In the genomic region with DNA sequence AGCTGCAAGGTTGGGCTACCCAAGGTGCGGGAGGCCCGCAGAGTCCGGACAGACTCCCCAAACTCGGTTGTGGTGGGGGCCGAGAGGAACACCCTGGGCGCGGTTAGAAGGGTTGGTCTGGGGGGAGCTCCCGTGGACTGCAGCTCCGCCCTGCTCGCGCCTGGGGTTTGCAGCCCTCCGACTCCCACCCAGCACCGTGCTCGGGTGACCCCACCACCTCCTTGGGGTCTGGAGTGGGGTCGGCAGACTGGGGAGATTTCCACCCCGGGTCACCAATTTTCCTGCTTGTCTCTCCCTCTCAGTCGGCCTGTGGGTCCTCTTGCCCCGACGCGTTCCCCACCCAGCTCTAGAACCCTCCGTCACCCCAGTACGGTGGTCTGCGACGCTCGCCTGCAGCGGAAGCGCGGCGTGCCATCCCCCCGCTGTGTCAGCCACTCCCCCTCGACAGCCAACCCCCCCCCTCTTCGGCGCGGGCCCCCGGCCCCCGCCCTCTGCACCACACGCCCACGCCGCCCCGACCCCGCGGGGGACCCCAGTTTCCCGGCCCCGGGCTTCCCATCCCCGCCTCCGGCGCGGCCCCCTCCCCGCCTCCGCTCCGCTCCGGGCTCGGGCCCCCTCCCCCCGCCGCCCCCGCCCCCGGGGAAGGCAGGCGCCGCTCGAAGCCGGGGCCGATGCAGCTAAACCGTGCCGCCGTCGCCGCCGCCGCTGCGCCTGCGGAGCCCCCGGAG, we compare ENCODE assay signal across 8 mouse cellular contexts. TPM values are rescaled to one million over a fixed set of nuclear protein-coding genes. Genes with fewer than 3 reads are reported as not detected.
DNase-seq lines count a peak whose midpoint lies in the region; ATAC-seq and TF ChIP-seq lines count a peak whose summit lies in the region.

A gene (plus strand): TSS at position 663 of the 728 bp plus-strand sequence.

- H3K4me3 ChIP-seq in kidney, postnatal 0 days (replicated peaks; ENCODE audit: low read depth, low read length) = peak within 1 kb of the TSS; percentile 77
- peak within 1 kb of the TSS; percentile 73 for H3K4me3 ChIP-seq in forebrain, embryonic 14.5 days (ENCODE audit: low read depth, low read length)
- peak within 1 kb of the TSS; percentile 74 for H3K4me3 ChIP-seq in hindbrain, embryonic 13.5 days
- peak within 1 kb of the TSS; percentile 64 to 66 for H3K4me3 ChIP-seq in liver, embryonic 14.5 days (ENCODE audit: insufficient read depth in 1 of 2, low read depth in 2 of 2, low read length in 2 of 2)
- H3K4me3 ChIP-seq in stomach, embryonic 14.5 days (ENCODE audit: low read depth, low read length) = peak within 1 kb of the TSS; percentile 70

- no peaks in the 10 kb centered on the region for H3K36me3 ChIP-seq in kidney, postnatal 0 days (ENCODE audit: insufficient read depth, low read length)
- H3K36me3 ChIP-seq in forebrain, embryonic 14.5 days (ENCODE audit: control insufficient read depth, insufficient read depth, low read length) = peaks cover 7% of the 10 kb centered on the region; the same call in 1 of the 2 replicates
- H3K36me3 ChIP-seq in hindbrain, embryonic 13.5 days = peaks cover 15% of the 10 kb centered on the region
- H3K36me3 ChIP-seq in liver, embryonic 14.5 days (replicated peaks; ENCODE audit: control insufficient read depth, insufficient read depth, low read depth) = no peaks in the 10 kb centered on the region
- no peaks in the 10 kb centered on the region; the same call in 1 of the 2 replicates for H3K36me3 ChIP-seq in stomach, embryonic 14.5 days (ENCODE audit: control insufficient read depth, insufficient read depth, low read length)

- no peaks in the 10 kb centered on the region for H3K9me3 ChIP-seq in kidney, postnatal 0 days (replicated peaks; ENCODE audit: low read length)
- no peaks in the 10 kb centered on the region for H3K9me3 ChIP-seq in forebrain, embryonic 14.5 days (replicated peaks; ENCODE audit: control insufficient read depth, low read length)
- no peaks in the 10 kb centered on the region for H3K9me3 ChIP-seq in hindbrain, embryonic 13.5 days
- no peaks in the 10 kb centered on the region for H3K9me3 ChIP-seq in liver, embryonic 14.5 days (ENCODE audit: control insufficient read depth, low read length)
- no peaks in the 10 kb centered on the region for H3K9me3 ChIP-seq in stomach, embryonic 14.5 days (ENCODE audit: control insufficient read depth, low read depth, low read length)

- H3K27ac ChIP-seq in kidney, postnatal 0 days = peak within 1 kb of the TSS; percentile 73
- H3K27ac ChIP-seq in forebrain, embryonic 14.5 days (ENCODE audit: low read depth, low read length) = peak within 1 kb of the TSS; percentile 55
- peak within 1 kb of the TSS; percentile 86 for H3K27ac ChIP-seq in hindbrain, embryonic 13.5 days
- H3K27ac ChIP-seq in liver, embryonic 14.5 days = no peak within 1 kb of the TSS
- peak within 1 kb of the TSS; percentile 21; the same call in 1 of the 2 replicates for H3K27ac ChIP-seq in stomach, embryonic 14.5 days (ENCODE audit: low read length)

- peaks cover 6% of the 10 kb centered on the region; the same call in 1 of the 2 replicates for H3K27me3 ChIP-seq in kidney, postnatal 0 days (ENCODE audit: insufficient read depth, low read length)
- H3K27me3 ChIP-seq in forebrain, embryonic 14.5 days (replicated peaks; ENCODE audit: control insufficient read depth, insufficient read depth, low read length) = peaks cover 7% of the 10 kb centered on the region
- H3K27me3 ChIP-seq in hindbrain, embryonic 13.5 days = peaks cover 28% of the 10 kb centered on the region
- H3K27me3 ChIP-seq in liver, embryonic 14.5 days (ENCODE audit: control insufficient read depth, insufficient read depth, low read length) = peaks cover 16% of the 10 kb centered on the region
- H3K27me3 ChIP-seq in stomach, embryonic 14.5 days (ENCODE audit: control insufficient read depth, insufficient read depth, low read length) = no peaks in the 10 kb centered on the region

- no peaks in the 10 kb centered on the region; the same call in 1 of the 2 replicates for H3K4me1 ChIP-seq in kidney, postnatal 0 days (replicated peaks; ENCODE audit: insufficient read depth, low read length)
- peaks cover 8% of the 10 kb centered on the region; the same call in 1 of the 2 replicates for H3K4me1 ChIP-seq in forebrain, embryonic 14.5 days (ENCODE audit: control insufficient read depth, insufficient read depth, low read length)
- peaks cover 42% of the 10 kb centered on the region for H3K4me1 ChIP-seq in hindbrain, embryonic 13.5 days (replicated peaks)
- H3K4me1 ChIP-seq in liver, embryonic 14.5 days (replicated peaks; ENCODE audit: control insufficient read depth in 2 of 2, insufficient read depth in 2 of 2, low read length in 1 of 2) = peaks cover 0 to 2% of the 10 kb centered on the region in 2 experiments; a peak in 1 of 4 replicates
- peaks cover 10% of the 10 kb centered on the region; the same call in 1 of the 2 replicates for H3K4me1 ChIP-seq in stomach, embryonic 14.5 days (ENCODE audit: control insufficient read depth, insufficient read depth, low read length)

- H3K4me2 ChIP-seq in kidney, postnatal 0 days (ENCODE audit: low read length) = peak within 1 kb of the TSS; percentile 93
- H3K4me2 ChIP-seq in forebrain, embryonic 14.5 days (ENCODE audit: low read length) = peak within 1 kb of the TSS; percentile 85
- peak within 1 kb of the TSS; percentile 88 for H3K4me2 ChIP-seq in hindbrain, embryonic 13.5 days
- H3K4me2 ChIP-seq in liver, embryonic 14.5 days (ENCODE audit: low read depth) = peak within 1 kb of the TSS; percentile 71
- peak within 1 kb of the TSS; percentile 90 for H3K4me2 ChIP-seq in stomach, embryonic 14.5 days (replicated peaks; ENCODE audit: low read depth, low read length)

- 0% methylated on average over 40 of the region's 72 CpGs for WGBS in kidney, postnatal 0 days
- WGBS in forebrain, embryonic 14.5 days = under 1% methylated on average over 44 of the region's 72 CpGs
- under 1% methylated on average over 44 of the region's 72 CpGs for whole genome bisulfite sequencing in hindbrain, embryonic 13.5 days
- WGBS in liver, embryonic 14.5 days (ENCODE audit: insufficient replicate concordance) = under 1% methylated on average over 52 of the region's 72 CpGs
- WGBS in stomach, embryonic 14.5 days = 2% methylated on average over 50 of the region's 72 CpGs

- ATAC-seq in kidney, postnatal 0 days (replicated peaks; ENCODE audit: low FRiP score, low read depth) = peak; percentile 12
- peak; percentile 70 for ATAC-seq in forebrain, embryonic 14.5 days
- ATAC-seq in hindbrain, embryonic 13.5 days (ENCODE audit: low FRiP score) = peak; percentile 52
- ATAC-seq in liver, embryonic 14.5 days (ENCODE audit: insufficient read depth) = peak; percentile 9; the same call in 1 of the 2 replicates
- peak; percentile 37 for ATAC-seq in stomach, embryonic 14.5 days (ENCODE audit: insufficient number of reproducible peaks, insufficient read depth, low FRiP score, low read depth)

- H3K9ac ChIP-seq in kidney, postnatal 0 days (ENCODE audit: low read depth, low read length) = peak within 1 kb of the TSS; percentile 71
- H3K9ac ChIP-seq in forebrain, embryonic 14.5 days (ENCODE audit: low read length) = peak within 1 kb of the TSS; percentile 79
- peak within 1 kb of the TSS; percentile 89 for H3K9ac ChIP-seq in hindbrain, embryonic 13.5 days
- 0 out of 2 replicates have a peak within 1 kb of the TSS, but pooled peaks have one; percentile 7 for H3K9ac ChIP-seq in liver, embryonic 14.5 days (replicated peaks)
- peak within 1 kb of the TSS; percentile 77 for H3K9ac ChIP-seq in stomach, embryonic 14.5 days (replicated peaks; ENCODE audit: low read depth, low read length)

- TF ChIP-seq EP300 in liver, embryonic 14.5 days (IDR thresholded peaks at IDR 0.05; ENCODE audit: low read depth) = no peak

- TF ChIP-seq CTCF in kidney, postnatal 0 days (IDR thresholded peaks at IDR 0.05; ENCODE audit: low read depth) = no peak
- TF ChIP-seq CTCF in liver, embryonic 14.5 days (IDR thresholded peaks at IDR 0.05; ENCODE audit: low read depth) = no peak

- no peak for DNase-seq in kidney, postnatal 0 days (ENCODE audit: low spot score)
- no peak for DNase-seq in kidney, adult 9 months
- peak; percentile 34 for DNase-seq in adrenal gland, postnatal 14 days
- peak; percentile 57 for DNase-seq in forebrain, embryonic 14.5 days (ENCODE audit: low spot score)
- DNase-seq in liver, embryonic 14.5 days (ENCODE audit: low read depth in 3 of 3, low spot score in 3 of 3) = no peak
- no peak for DNase-seq in urinary bladder, postnatal 4 days (ENCODE audit: low spot score in 2 of 2)

RNA-seq across cellular contexts. Expression of the gene that starts here (rescaled TPM):
- 1.0 and 1.2 TPM in 2 replicates for polyA plus RNA-seq in kidney, postnatal 0 days (2015; fragmentation: Nextera tagmentation; extraction: Ambion mirVana)
- 57.8 and 71.6 TPM in 2 replicates for total RNA-seq in adrenal gland, postnatal 14 days (2021)
- polyA plus RNA-seq in forebrain, embryonic 14.5 days (2014; fragmentation: Nextera tagmentation; extraction: Ambion mirVana) = 4.8 and 6.0 TPM in 2 replicates
- polyA plus RNA-seq in hindbrain, embryonic 13.5 days (2015; fragmentation: Nextera tagmentation; extraction: Ambion mirVana) = 11.0 and 12.1 TPM in 2 replicates
- 2.0 and 2.1 TPM in 2 replicates for polyA plus RNA-seq in liver, embryonic 14.5 days (2012; rRNA removed)
- 0.39 and 0.63 TPM in 2 replicates for polyA plus RNA-seq in liver, embryonic 14.5 days (2014; fragmentation: Nextera tagmentation; extraction: Ambion mirVana)
- polyA plus RNA-seq in stomach, embryonic 14.5 days (2014; fragmentation: Nextera tagmentation; extraction: Ambion mirVana) = 2.4 and 2.8 TPM in 2 replicates

Comparison
In these comparisons a context has a peak if more than half of its experiments do, and no peak if none do; other contexts are left out.
1. ATAC-seq: peak in every context shown above with its lines; median percentile 70 in forebrain, embryonic 14.5 days; 52 in hindbrain, embryonic 13.5 days; 37 in stomach, embryonic 14.5 days; 12 in kidney, postnatal 0 days; 9 in liver, embryonic 14.5 days.
2. DNase-seq: peak in adrenal gland, postnatal 14 days (single experiment) and forebrain, embryonic 14.5 days (single experiment); none in kidney, postnatal 0 days (single experiment), kidney, adult 9 months (single experiment), liver, embryonic 14.5 days (0 of 3) and urinary bladder, postnatal 4 days (0 of 2).
3. H3K9ac ChIP-seq: peak in every context shown above with its lines; median percentile 89 in hindbrain, embryonic 13.5 days; 79 in forebrain, embryonic 14.5 days; 77 in stomach, embryonic 14.5 days; 71 in kidney, postnatal 0 days; 7 in liver, embryonic 14.5 days.
4. Peak in every context shown above with its lines, with median percentiles within 50 percentile points of each other: H3K4me2 ChIP-seq and H3K4me3 ChIP-seq.